Mouse (Mus musculus) left cerebral cortex, adult 18-20 months (tissue): ENCODE data around the gene Sc5d. TPM values are rescaled to one million over a fixed set of nuclear protein-coding genes. Genes with fewer than 3 reads are reported as not detected.

Experiments
- DNase-seq, 2 experiments: peaks; one replicate each; pipeline ENCODE4 v3.0.0; 2021 to 2022; ENCODE audit warnings: low spot score in 2 of 2, mixed read lengths in 1 of 2
- long read RNA-seq, 2 experiments: library from polyadenylated mRNA; stranded (forward); transcript quantifications; one replicate each; pipeline ENCODE4 v2.0.0; 2021
- total RNA-seq, 2 experiments: library from RNA; stranded (reverse); gene quantifications; 2 replicates each; pipeline ENCODE4 v1.2.3; 2021

Sc5d gene
- 10 to 100 TPM; 55.2 to 58.5 TPM for total RNA-seq
- long read RNA-seq, experiment 1, full-length matches to known transcripts, result 43 of 57 reads
- long read RNA-seq, experiment 1, partial matches to known transcripts, result 5 of 57 reads
- long read RNA-seq, experiment 1, other reads (novel, unspliced or antisense), result 9 of 57 reads
- long read RNA-seq, experiment 2, full-length matches to known transcripts, result 39 of 50 reads
- long read RNA-seq, experiment 2, partial matches to known transcripts, result 5 of 50 reads
- long read RNA-seq, experiment 2, other reads (novel, unspliced or antisense), result 6 of 50 reads

DNA sequence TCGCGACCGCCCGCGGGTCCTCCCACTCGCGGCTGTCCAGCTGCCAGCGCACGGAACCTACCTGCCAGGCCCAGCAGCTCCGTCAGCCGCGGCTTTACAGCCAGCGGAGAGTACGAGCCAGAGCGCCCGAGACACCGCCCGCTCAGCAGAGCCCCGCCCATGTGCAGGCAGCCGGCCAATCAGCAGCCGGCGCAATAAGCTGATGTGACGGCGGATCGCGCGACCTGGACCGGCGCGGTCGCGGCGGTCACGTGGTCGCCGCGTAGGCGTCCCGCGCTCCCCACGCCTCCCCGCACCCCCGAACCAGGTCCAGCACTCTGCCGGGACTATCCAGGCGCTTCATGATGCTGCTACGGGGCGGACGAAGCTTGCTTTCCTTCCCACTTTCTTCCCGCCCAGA is at the start of gene Sc5d:
TSS of gene Sc5d (minus strand) at position 112 of the 400 bp plus-strand sequence.
- peak; percentile 94 to 96 for DNase-seq

DNA sequence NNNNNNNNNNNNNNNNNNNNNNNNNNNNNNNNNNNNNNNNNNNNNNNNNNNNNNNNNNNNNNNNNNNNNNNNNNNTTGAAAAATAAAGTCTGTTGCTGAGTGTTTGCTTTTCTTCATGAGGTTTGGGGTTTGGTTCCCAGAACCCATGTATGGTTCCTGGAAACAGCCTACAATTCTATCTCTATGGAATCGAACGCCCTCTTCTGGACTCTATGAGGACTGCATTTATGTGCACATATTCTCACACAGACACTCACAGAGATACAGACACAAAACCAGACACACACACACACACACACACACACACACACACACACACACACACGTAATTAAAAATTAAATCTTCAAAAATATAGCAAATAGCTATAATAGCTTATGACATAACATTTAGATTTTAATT is 47.3 kb upstream of the Sc5d start:
- no peak for DNase-seq

DNA sequence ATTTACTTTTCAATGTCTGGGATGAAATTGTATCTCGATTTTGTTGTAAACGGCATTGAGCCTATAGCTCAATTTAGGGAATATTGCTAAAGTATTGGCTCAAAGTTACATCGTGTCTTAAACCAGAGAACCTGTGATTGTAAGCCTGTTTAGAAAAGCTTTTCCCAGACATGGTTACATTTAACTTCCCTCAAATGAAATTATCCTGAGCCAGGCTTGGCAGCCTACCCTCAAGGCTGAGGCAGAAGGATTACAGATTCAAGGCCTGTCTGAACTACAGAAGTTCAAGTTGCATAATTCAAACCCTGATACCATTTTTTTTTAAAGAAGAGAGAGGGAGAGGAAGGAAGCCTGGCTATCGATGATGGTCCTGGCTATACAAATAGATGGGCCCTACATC is 39.8 kb upstream of the Sc5d start:
- no peak for DNase-seq

DNA sequence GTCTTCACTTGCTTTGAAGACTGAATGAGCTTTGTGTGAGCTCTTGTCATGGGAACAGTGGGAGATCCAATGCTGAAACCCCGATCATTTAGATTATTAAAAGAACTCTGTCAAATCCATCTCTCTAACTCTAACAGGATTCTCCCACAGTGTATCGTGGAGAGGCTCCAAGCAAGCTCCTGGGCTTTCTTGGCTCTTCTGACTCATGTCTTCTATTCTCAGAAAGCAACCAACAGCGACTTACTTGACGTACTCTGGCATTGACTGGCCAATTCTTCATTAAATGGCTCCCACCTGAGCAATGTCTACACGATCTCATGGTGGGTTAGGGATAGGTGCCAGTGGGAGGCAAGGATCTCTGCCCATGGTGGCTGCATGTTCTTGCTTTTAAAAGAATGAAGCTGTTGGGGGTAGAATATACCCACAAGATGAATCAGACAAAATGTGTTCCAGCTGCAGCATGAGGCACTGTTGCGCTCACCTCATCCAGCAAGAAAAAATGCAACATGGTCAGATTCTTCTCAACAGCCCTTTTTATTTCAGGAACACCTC is 37.1 kb upstream of the Sc5d start:
- no peak for DNase-seq

DNA sequence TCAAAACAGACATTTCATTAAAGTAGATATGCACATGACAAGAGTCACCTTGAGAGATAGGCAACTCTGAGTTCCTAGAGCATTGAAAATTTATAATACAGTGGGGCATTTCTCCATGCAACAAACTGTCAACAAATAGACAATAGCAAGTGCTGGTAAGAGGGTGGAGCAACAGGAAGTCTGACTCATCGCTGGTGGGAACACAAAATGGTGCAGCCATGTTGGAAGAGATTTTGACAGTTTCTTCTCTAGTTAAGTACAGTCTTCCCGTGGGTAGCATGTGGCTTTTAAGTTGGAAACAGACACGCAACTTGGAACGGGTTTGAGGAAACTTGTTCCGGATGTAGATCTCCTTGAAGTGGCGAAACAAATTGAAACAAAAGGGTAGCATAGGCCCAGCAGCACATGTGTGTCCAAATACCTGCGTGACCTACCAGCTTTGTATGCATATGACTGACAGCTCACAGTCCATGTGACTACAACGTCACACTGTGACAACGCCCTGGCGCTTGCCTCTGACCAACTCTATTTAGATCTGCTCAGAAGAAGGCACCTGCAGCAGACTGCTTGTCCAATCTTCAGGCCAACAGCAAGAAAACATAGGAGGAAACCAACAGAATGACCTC is 32.4 kb upstream of the Sc5d start:
- DNase-seq, result no peak

DNA sequence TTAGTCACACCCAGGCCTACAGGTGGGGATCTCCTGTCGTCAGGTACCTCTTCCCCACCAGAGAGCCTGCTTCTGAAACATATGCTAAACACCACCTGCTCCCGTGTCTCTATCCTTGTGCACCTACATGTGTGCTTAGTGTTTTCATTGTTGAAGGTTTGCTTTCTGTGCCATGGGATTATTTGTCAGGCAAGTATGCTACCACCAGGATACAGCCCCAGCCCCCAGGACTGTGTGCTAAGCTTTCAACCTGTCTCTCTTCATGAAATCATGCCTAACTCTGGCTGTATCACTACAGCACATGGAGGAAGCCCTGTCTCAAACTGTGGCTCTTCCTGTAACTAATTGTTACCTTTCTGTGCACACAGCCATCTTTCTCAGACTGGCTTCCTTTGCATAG is 30.1 kb upstream of the Sc5d start:
- no peak for DNase-seq

DNA sequence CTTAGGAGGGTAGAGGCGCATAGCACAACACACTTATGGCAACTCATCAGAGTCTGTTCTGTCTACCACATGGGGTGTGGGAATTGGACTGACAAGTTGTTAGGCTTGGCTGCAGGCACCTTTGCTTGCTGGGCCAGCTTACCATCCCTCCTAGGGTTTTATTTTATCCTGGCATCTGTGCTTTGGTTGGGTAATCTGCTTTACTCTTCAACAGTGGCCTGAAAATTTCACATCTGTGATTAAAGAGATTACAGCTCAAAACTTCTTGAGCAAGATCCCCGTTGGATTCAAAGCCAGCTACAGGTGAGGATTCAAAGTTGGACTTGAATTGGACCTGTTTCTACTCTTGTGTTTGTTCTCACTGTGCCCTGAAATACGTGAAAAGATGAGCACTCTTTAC is 29.5 kb upstream of the Sc5d start:
- no peak for DNase-seq

DNA sequence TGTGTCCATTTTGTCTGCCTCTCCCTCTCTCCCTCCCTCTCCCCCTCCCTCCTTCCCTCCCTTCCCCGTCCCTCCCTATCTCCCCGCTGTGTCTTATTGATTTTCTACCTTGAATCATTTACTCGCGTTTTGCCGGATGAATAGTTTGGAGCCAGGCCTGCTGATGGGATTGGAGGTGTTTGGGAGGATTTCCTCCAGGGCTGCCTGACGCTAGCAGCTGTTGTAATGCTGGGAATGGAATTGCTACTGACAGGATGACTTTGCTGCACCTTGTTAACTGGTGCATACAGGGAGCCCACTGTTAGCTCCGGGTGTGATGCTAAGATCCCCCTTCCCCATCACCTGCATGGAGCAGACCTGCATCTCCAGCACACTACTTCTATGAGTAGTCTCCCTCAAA is 29.0 kb upstream of the Sc5d start:
- DNase-seq, result no peak

DNA sequence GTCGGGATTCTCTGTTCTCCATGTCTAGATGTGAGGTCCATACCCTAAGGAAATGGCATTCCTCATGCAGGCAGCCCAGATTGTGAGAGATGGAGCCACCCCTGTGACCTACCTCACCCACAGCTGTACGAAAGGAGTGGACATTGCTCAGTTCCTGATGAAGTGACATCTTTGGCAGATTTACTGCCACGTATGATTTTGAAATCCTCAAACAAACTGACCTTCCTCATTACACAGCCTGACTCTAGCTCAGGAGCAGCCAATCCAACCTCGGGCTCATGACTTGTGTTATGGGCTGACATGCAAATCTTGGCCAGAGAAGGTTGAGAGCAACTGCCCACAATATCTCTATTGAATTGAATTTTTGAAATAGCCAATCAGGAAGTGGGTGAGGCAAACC is 15.6 kb upstream of the Sc5d start:
- DNase-seq, result no peak

DNA sequence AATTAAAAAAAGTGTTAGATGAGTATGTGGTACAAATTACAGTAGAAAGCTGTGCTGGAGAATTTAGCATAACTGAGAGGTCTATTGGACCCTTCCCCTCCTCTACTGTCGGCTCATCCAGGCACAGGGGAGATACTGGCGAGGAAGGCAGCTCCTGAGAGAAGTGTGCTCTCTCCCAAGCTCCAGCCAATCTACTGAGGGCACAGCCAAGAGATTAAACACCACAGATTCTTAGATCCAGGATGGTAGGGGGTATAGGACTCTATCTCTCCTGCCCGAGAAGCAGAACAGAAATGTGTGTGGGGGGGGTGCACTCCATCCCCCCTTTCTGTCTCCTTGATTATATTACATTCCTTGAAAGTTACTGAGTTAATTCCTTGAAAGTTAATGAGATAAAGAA is 14.0 kb upstream of the Sc5d start:
- DNase-seq, result no peak

DNA sequence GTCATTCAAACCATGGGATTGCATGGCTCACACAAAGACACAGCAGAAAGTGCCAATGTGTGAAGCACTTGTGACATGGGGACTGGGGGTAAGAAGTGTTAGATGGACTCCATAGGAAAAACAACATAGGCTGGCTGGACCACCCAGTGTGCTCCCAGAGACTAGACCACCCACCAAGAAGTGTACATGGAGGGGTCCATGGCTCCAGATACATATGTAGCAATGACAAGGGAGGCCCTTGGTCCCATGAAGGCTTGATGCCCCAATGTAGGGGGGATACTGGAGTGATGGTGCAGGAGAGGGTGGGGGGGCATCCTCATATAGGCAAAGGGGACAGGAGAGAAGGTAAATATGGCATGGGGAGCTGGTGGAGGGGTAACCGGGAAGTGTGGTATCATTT is 13.6 kb upstream of the Sc5d start:
- DNase-seq, result no peak

DNA sequence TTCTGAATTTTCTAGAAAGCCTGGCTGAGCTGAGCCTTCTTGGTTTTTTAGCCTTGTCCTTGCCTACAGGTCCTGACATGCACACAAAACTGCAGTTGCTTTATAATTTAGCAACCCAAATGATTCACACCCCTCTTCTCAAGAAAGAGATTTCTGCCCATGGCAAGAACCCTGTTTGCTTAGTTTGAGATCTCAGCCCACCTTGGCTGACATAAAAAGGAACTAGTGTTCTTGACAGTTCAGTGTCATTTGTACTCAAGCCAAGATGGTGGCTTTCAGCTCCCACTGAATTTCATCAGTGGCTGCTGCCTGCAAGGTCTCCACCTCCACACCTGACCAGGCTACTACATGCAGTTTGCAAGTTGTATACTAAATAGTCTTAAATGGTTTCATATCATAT is 13.1 kb upstream of the Sc5d start:
- DNase-seq, result no peak

DNA sequence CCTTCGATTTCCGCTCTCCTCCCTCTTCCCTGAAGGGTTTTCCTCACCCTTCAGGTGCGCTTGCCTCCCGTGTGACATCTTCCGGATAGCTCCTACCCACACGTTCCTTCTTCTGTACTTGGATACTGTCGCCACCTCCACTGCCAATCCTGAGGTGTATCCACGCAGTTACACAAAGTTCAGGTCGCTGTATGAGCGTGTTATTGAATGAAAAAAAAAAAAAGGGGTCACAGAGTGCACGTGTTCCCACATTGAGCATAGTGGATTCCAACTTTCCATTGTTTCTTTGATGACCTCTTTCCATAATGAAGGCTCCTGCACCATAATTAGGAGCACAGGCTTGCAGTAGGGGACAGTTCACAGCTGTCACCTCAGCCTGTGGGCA is 11.7 kb upstream of the Sc5d start:
- no peak for DNase-seq

DNA sequence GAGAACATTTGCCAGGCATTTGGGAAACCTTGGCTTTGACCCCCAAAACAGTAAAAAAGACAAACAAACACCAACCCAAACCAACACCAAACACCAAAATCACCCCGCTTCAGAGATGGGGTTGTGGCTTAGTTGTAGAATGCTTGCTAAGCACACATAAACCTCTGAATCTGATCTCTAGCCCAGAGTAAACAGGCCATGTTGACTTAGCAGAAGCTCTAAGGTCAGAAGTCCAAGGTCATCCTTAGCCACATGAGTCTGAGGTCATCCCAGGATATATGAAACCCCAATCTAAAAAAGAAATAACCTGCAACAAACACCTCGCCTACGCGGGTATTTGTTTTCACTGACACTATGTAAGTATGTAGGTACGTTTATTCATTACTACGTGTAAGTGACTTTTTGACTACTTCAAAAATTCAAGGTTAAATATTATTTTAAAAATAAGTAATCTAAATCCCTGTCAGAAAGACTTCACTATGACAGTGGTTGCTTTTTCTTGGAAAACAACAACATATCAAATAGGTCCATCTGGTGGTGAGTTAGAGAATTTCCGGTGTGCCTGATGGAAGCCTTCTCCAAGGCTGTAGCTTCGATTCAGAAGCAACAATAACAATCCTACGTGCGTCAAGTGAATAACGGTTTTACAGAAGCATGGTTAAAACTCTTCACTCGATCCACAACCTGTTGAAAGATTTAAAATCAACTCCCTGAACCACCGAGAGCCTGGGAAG is 11.1 kb upstream of the Sc5d start:
- peak in 1 of 2 experiments; percentile 8 for DNase-seq

DNA sequence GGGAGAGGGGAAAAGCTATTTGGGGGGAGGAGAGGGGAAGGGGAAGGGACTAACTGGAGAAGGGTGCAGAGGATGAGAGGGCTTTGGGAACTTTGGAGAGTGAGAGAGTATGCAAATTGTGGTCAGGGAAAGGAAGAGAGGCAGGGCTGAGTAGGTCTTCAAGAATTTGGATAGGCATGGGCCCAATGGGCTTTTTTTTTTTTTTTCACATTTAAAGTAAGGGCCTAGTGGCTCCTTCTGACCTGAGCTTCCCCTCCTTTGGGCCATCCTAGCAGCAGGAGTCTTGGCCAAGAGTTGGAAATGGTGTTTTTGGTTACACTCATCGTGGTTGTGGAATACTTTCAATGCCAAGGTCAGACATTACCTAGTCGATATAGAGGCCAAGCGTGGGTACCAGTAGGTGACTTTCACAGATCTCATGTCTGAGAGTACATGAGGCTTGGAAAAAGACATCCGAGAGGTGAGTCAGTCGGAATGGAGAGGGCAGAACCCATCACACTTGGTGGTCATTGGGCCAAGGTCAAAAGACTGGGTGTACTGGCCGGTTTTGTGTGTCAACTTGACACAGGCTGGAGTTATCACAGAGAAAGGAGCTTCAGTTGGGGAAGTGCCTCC is 9.7 kb upstream of the Sc5d start:
- DNase-seq, result no peak

DNA sequence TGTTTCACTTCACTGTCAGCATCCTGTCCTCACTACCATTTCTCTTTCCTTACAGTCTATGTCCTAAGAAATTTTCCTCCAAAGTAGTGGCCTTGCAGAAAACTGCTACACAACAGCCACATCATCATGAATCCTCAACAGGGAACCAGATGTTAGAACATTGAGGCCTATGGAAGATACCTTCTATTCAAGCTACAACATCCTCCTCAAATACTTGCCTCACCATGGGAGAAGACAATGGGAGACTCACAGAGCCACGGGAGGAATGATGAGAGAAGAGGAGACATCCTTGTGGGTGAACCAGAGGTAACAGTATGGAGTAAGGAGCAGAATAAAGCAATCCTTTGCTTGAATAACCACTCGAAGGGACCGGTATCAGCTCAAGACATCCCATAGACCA is 9.1 kb upstream of the Sc5d start:
- no peak for DNase-seq

DNA sequence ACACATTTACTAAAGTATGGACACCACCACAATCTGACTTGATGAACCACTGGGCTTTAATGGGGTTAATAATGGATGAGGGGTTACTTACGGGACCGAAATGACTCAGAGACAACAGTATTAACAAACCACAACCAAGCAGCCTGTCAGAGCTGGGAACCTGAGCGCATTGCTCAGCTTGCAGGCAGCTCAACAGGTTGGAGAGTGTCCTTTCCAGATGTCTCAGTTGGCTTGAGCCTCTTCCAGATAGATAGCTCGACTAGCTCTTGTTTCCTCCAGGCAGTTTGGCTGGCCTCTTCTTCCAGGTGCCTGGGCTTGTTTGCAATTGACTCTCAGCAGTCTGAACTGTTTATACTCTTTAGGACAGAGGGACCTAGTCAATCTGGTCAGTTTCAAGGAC is 8.6 kb upstream of the Sc5d start:
- no peak for DNase-seq

DNA sequence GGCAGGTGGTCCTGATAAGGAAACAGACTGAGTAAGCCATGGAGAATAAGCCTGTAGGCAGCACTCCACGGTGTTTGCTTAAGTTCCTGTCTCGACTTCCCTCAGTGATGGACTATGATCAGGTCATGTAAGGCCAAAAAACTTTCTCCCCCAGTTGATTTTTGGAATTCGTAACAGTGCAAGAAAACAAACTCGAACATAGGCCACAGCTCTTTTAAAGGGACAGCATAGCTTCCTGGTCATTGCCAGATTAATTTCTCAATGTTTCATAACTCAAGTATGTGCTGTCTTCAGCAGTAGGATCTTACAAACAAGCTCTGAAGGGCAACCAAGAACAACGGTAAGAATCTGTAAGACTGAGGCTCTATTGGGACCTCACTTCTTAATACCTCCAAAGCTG is 7.4 kb upstream of the Sc5d start:
- no peak for DNase-seq

DNA sequence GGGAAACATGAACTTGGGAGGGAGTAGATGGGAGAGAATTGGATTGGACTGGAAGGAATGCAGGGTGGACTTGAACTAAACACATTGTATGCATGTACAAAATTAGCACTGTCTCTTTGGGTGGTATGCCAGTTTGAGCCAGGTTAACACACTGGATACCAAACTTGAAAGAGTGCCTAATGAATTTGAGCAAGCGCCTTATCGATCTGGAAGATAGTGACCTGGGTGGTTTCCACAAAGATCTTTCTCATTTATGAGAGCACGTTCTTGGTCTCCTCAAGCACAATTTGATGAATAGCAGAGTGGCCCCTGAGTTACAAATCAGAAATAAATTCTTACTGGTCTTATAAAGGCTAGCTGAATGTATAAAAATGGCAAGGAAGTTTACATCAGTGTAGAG is 6.6 kb upstream of the Sc5d start:
- no peak for DNase-seq

DNA sequence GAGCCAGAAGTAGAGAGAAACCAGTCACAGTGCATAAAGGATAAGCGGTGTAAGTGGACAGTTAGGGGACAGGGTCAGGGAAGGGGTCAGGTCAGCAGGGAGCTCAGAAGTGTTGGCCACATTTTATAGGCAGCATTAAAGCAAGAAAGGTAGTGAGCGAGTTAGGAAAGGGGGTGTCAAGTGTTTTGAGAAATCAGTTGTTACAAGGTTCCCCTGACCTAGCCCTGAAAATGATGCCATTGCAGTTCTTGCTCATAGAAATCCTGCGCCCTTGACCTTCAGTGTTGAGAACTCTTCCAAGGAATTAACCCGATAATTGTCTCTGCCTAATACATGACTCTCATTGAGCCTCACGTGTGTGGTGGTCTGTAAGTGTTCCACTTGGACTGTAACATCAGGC is 6.0 kb upstream of the Sc5d start:
- DNase-seq, result no peak

DNA sequence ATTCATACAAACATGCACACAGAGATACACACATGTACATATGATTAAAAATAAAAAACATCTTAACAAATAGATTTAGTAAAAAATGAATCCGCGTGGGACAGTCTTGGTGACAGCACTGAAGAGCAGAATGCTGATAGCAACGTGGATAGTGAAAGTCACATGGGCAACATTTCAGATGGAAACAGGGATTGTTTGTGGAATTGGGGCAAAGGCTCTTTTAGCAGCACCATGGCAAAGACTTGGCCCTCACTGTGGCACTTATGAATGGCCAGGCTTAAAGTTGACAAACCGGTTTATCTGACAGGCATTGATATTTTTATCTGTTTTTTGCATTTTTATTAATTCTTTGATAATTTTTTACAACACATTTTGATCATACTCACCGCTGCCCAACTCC is 4.3 kb upstream of the Sc5d start:
- DNase-seq, result no peak

DNA sequence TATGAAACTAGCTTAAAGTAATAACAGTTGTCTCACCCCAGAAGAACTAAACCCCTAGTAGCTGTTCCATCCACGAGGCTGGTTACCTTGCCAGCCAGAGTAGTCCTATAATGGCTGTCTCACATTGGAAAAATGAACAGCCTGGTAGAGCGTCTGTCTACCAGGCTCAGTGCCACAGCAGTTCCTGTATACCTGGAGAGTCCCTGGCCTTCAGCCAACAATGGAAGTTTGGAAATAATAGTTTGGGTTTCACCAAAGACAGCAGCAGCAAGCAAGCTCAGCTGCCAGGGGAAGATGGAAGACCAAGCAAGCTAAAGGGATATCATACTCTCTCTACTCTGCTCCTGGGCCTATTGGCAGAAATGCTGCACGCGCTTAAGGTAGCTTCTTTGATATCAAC is 1.3 kb upstream of the Sc5d start:
- no peak for DNase-seq
